Mouse (Mus musculus) hindbrain, embryonic 10.5 days (tissue): Measurements from ENCODE around the gene Calr. TPM values are rescaled to one million over a fixed set of nuclear protein-coding genes. Genes with fewer than 3 reads are reported as not detected.
"Not testable (repeated sequence)": the region's sequence is repeated elsewhere in the genome, so short reads cannot be mapped to it uniquely, and the experiment has no call there.

Source experiments
- DNase-seq: peaks from one replicate; pipeline ENCODE4 v3.0.0-alpha.2; 2017; ENCODE audit warnings: low spot score
- H3K27ac ChIP-seq: fragments of 300-500 bp; sonication (generic); 2 replicates; pipeline ENCODE4 v1.5.1; 2016; ENCODE audit warnings: mild to moderate bottlenecking, moderate library complexity
- H3K27me3 ChIP-seq: fragments of 300-500 bp; sonication (generic); 2 replicates; pipeline ENCODE4 v1.6.1; 2016; ENCODE audit warnings: mild to moderate bottlenecking; ENCODE audit not compliant: poor library complexity, insufficient read depth, severe bottlenecking
- H3K36me3 ChIP-seq: fragments of 300-500 bp; sonication (generic); 2 replicates; pipeline ENCODE4 v1.6.1; 2016; ENCODE audit warnings: mild to moderate bottlenecking, moderate library complexity
- H3K4me1 ChIP-seq: fragments of 300-500 bp; sonication (generic); replicated peaks from 2 replicates; pipeline ENCODE4 v1.6.1; 2016; ENCODE audit warnings: mild to moderate bottlenecking
- H3K4me3 ChIP-seq: fragments of 300-500 bp; sonication (generic); 2 replicates; pipeline ENCODE4 v1.5.1; 2016; ENCODE audit warnings: mild to moderate bottlenecking, moderate library complexity
- H3K9me3 ChIP-seq: fragments of 300-500 bp; sonication (generic); 2 replicates; pipeline ENCODE4 v1.6.1; 2016; ENCODE audit warnings: mild to moderate bottlenecking, moderate library complexity
- WGBS: fragments of 180-500 bp; shearing (Covaris S2); methylation state at CpG from one replicate; pipeline ENCODE4 v1.1.7; 2016; 5-methylcytosine and 5-hydroxymethylcytosine counted together
- polyA plus RNA-seq: library from polyadenylated mRNA; unstranded; fragments of >200 nt; fragmentation: Nextera tagmentation; extraction: Ambion mirVana; gene quantifications from 2 replicates; pipeline ENCODE4 v1.2.1, GENCODE M21; 2016

The Calr gene
- polyA plus RNA-seq, 1 experiment from 2014 or later, result 783 TPM

- Histone ChIP-seq H3K4me1 (peaks cover 56% of the 10 kb centered on the region), H3K36me3 (peaks cover 82% of the 10 kb centered on the region), H3K27ac (peak overlapping the region; percentile 17; the same call in 1 of the 2 replicates), H3K4me3 (peak overlapping the region; percentile 23; the same call in 1 of the 2 replicates), H3K9me3 (no peaks in the 10 kb centered on the region), H3K27me3 (no peaks in the 10 kb centered on the region)
- no peak for DNase-seq
- 92% methylated on average over 5 of the region's 5 CpGs for WGBS
These were observed 8.2 kb downstream of the Calr start for GRCm38 (mm10) chr8:84838513-84838912.

GRCm38 (mm10) chr8:84837912-84838470, 8.7 kb downstream of the Calr start:
- Histone ChIP-seq H3K4me3 (peak overlapping the region; percentile 23; the same call in 1 of the 2 replicates), H3K27ac (peak overlapping the region; percentile 17)

GRCm38 (mm10) chr8:84837149-84837911, 9.4 kb downstream of the Calr start:
- peak overlapping the region; percentile 17 for H3K27ac ChIP-seq
- H3K4me3 ChIP-seq, result peak overlapping the region; percentile 23
- 50% methylated on average over 8 of the region's 8 CpGs for WGBS
- peaks cover 60% of the 10 kb centered on the region for H3K4me1 ChIP-seq
- H3K9me3 ChIP-seq, result no peaks in the 10 kb centered on the region
- H3K27me3 ChIP-seq, result no peaks in the 10 kb centered on the region
- peak; percentile 37 for DNase-seq
- H3K36me3 ChIP-seq, result peaks cover 73% of the 10 kb centered on the region

More at GRCm38 (mm10) chr8:84837912-84838470, 8.7 kb downstream of the Calr start:
- Histone ChIP-seq H3K4me1 (peaks cover 57% of the 10 kb centered on the region), H3K9me3 (no peaks in the 10 kb centered on the region), H3K36me3 (peaks cover 79% of the 10 kb centered on the region), H3K27me3 (no peaks in the 10 kb centered on the region)
- 75% methylated on average over 15 of the region's 15 CpGs for WGBS
- no peak for DNase-seq

- no peaks in the 10 kb centered on the region for H3K27me3 ChIP-seq
- no peaks in the 10 kb centered on the region for H3K9me3 ChIP-seq
- DNase-seq, result no peak
- WGBS, result 88% methylated on average over 10 of the region's 10 CpGs
- 0 out of 2 replicates have a peak overlapping the region, but pooled peaks have one; percentile 7 for H3K4me3 ChIP-seq
- H3K27ac ChIP-seq, result peak overlapping the region; percentile 23; the same call in 1 of the 2 replicates
- peaks cover 60% of the 10 kb centered on the region for H3K36me3 ChIP-seq
- peaks cover 60% of the 10 kb centered on the region for H3K4me1 ChIP-seq
These were observed 11.6 kb downstream of the Calr start for GRCm38 (mm10) chr8:84834866-84835855.

GRCm38 (mm10) chr8:84834002-84834865, 12.5 kb downstream of the Calr start:
- no peak for DNase-seq
- Histone ChIP-seq H3K4me3 (peak overlapping the region; percentile 7; the same call in 1 of the 2 replicates), H3K4me1 (peaks cover 53% of the 10 kb centered on the region), H3K27ac (peak overlapping the region; percentile 40; the same call in 1 of the 2 replicates), H3K27me3 (no peaks in the 10 kb centered on the region), H3K36me3 (peaks cover 59% of the 10 kb centered on the region), H3K9me3 (no peaks in the 10 kb centered on the region)
- 87% methylated on average over 19 of the region's 19 CpGs for WGBS

- Histone ChIP-seq H3K27me3 (no peaks in the 10 kb centered on the region), H3K4me1 (peaks cover 42% of the 10 kb centered on the region), H3K27ac (peak overlapping the region; percentile 99), H3K36me3 (peaks cover 47% of the 10 kb centered on the region), H3K4me3 (peak overlapping the region; percentile 86), H3K9me3 (no peaks in the 10 kb centered on the region)
- no peak for DNase-seq
- WGBS, result 71% methylated on average over 10 of the region's 10 CpGs
These were observed 13.7 kb downstream of the Calr start for GRCm38 (mm10) chr8:84832759-84833742.

- H3K27ac ChIP-seq, result peak overlapping the region; percentile 99
These were observed 14.6 kb downstream of the Calr start for GRCm38 (mm10) chr8:84832034-84832717.

GRCm38 (mm10) chr8:84831490-84831889, 15.2 kb downstream of the Calr start, which contains the start of gene Gadd45gip1:
Gene Gadd45gip1 (plus strand): TSS chr8:84831522.
- Histone ChIP-seq H3K27ac (peak within 1 kb of the TSS; percentile 99), H3K4me1 (peaks cover 26% of the 10 kb centered on the region), H3K4me3 (peak within 1 kb of the TSS; percentile 86), H3K36me3 (peaks cover 31% of the 10 kb centered on the region), H3K27me3 (no peaks in the 10 kb centered on the region), H3K9me3 (no peaks in the 10 kb centered on the region)
- 78% methylated on average over 11 of the region's 11 CpGs for WGBS
- DNase-seq, result no peak

More at GRCm38 (mm10) chr8:84832034-84832717, 14.6 kb downstream of the Calr start:
- Histone ChIP-seq H3K36me3 (peaks cover 38% of the 10 kb centered on the region), H3K27me3 (no peaks in the 10 kb centered on the region), H3K4me3 (peak overlapping the region; percentile 86), H3K4me1 (peaks cover 33% of the 10 kb centered on the region), H3K9me3 (no peaks in the 10 kb centered on the region)
- peak; percentile 86 for DNase-seq
- 3% methylated on average over 59 of the region's 59 CpGs for WGBS

GRCm38 (mm10) chr8:84826518-84826917, 20.2 kb downstream of the Calr start:
- peaks cover 12% of the 10 kb centered on the region for H3K4me1 ChIP-seq
- not testable (repeated sequence) for H3K9me3 ChIP-seq, H3K36me3 ChIP-seq, DNase-seq, H3K4me3 ChIP-seq, H3K27ac ChIP-seq
- 85% methylated on average over 2 of the region's 2 CpGs for WGBS
- peaks cover 25% of the 10 kb centered on the region for H3K27me3 ChIP-seq

- Histone ChIP-seq H3K27me3 (peaks cover 33% of the 10 kb centered on the region), H3K4me1 (peaks cover 12% of the 10 kb centered on the region), H3K4me3 (no peak overlapping the region), H3K36me3 (no peaks in the 10 kb centered on the region), H3K27ac (no peak overlapping the region), H3K9me3 (no peaks in the 10 kb centered on the region)
- no peak for DNase-seq
- 72% methylated on average over 4 of the region's 4 CpGs for WGBS
These were observed 21.1 kb downstream of the Calr start for GRCm38 (mm10) chr8:84825636-84826035.
